Mouse (Mus musculus) liver, adult 2 months (tissue): ENCODE results near the gene Traf5.

ENCODE experiments used
- CTCF ChIP-seq: fragments of 200-500 bp; IDR thresholded peaks from 2 replicates; pipeline ENCODE4 v1.5.1; 2011; ENCODE audit warnings: low read depth, low read length, control low read depth
- POLR2A ChIP-seq: fragments of 200-500 bp; IDR thresholded peaks from 2 replicates; pipeline ENCODE4 v1.6.1; 2011; ENCODE audit warnings: low read length, control low read depth; ENCODE audit not compliant: insufficient read depth; ENCODE audit errors: extremely low read depth

- TF ChIP-seq CTCF (no peak), POLR2A (no peak)
Observed at GRCm38 (mm10) chr1:191956261-191956660, 136.1 kb downstream of the Traf5 start.
